In genomic region chr1:37466322-37466995, GRCm38 (mm10) we compare ENCODE assay signal across 19 mouse cellular contexts. TPM values are rescaled to one million over a fixed set of nuclear protein-coding genes. Genes with fewer than 3 reads are reported as not detected.
DNase-seq lines count a peak whose midpoint lies in the region; ATAC-seq and TF ChIP-seq lines count a peak whose summit lies in the region.
"Had no signal": no experiment of that assay in that cellular context is flagged by ENCODE, and none has a peak within 500 bp of the region (broad histone marks: within the 10 kb centered on the region; RNA-seq: fewer than 3 reads in every experiment).

No protein-coding gene starts in this region.

- H3K4me3 ChIP-seq in kidney, postnatal 0 days (replicated peaks; ENCODE audit: low read depth, low read length): no peak overlapping the region
- H3K4me3 ChIP-seq in kidney, embryonic 14.5 days (ENCODE audit: low read length): no peak overlapping the region
- no peak overlapping the region for H3K4me3 ChIP-seq in thymus, adult 2 months (ENCODE audit: control insufficient read depth, insufficient read depth, low read length)
- H3K4me3 ChIP-seq: embryonic facial prominence, embryonic 15.5 days; hindbrain, embryonic 15.5 days; limb, embryonic 15.5 days; megakaryocyte, embryonic 14.5 days; neural tube, embryonic 12.5 days had no signal

- no peak for ATAC-seq in kidney, postnatal 0 days (replicated peaks; ENCODE audit: low FRiP score, low read depth)
- ATAC-seq in kidney, embryonic 14.5 days (ENCODE audit: low FRiP score, low TSS enrichment): no peak

- H3K9me3 ChIP-seq in kidney, postnatal 0 days (replicated peaks; ENCODE audit: low read length): no peaks in the 10 kb centered on the region
- H3K9me3 ChIP-seq in kidney, embryonic 14.5 days (ENCODE audit: control insufficient read depth, low read length): no peaks in the 10 kb centered on the region
- H3K9me3 ChIP-seq: embryonic facial prominence, embryonic 15.5 days; hindbrain, embryonic 15.5 days; limb, embryonic 15.5 days; neural tube, embryonic 12.5 days had no signal

- no peaks in the 10 kb centered on the region for H3K4me1 ChIP-seq in kidney, postnatal 0 days (replicated peaks; ENCODE audit: insufficient read depth, low read length)
- H3K4me1 ChIP-seq in kidney, embryonic 14.5 days (ENCODE audit: control insufficient read depth, insufficient read depth, low read length): no peaks in the 10 kb centered on the region
- peaks cover 12% of the 10 kb centered on the region for H3K4me1 ChIP-seq in thymus, adult 2 months (replicated peaks; ENCODE audit: control insufficient read depth, insufficient read depth, low read length)
- H3K4me1 ChIP-seq: embryonic facial prominence, embryonic 15.5 days; hindbrain, embryonic 15.5 days; limb, embryonic 15.5 days; neural tube, embryonic 12.5 days had no signal

- TF ChIP-seq POLR2A in thymus, adult 2 months (IDR thresholded peaks at IDR 0.05; ENCODE audit: control insufficient read depth, extremely low read depth, insufficient read depth, low read length, poor library complexity): no peak

- 87% methylated on average over 3 of the region's 3 CpGs for WGBS in kidney, postnatal 0 days
- 89% methylated on average over 3 of the region's 3 CpGs for WGBS in kidney, embryonic 14.5 days
- WGBS in thymus, adult 2 months: 83% methylated on average over 3 of the region's 3 CpGs

- no peak for DNase-seq in kidney, postnatal 0 days (ENCODE audit: low spot score)
- DNase-seq in thymus, adult 2 months: peak; percentile 10
- no peak for DNase-seq in thymus, postnatal 25 days
- peak; percentile 16 for DNase-seq in ZHBTc4 (ENCODE audit: low read depth, low spot score)
- no peak for DNase-seq in left cerebral cortex, postnatal 36 days (ENCODE audit: low spot score in 2 of 2)
- no peak for DNase-seq in urinary bladder, adult 18-20 months (ENCODE audit: low spot score in 2 of 2)
- DNase-seq: adrenal gland, postnatal 25 days; cerebellum, adult 9-10 months; gastrocnemius, postnatal 36 days; kidney, adult 2 months; kidney, postnatal 36 days; spleen, adult 18-20 months had no signal

- no peak overlapping the region for H3K4me2 ChIP-seq in kidney, postnatal 0 days (ENCODE audit: low read length)
- H3K4me2 ChIP-seq in kidney, embryonic 14.5 days (replicated peaks; ENCODE audit: low read depth, low read length): no peak overlapping the region
- H3K4me2 ChIP-seq: embryonic facial prominence, embryonic 15.5 days; heart, embryonic 11.5 days; hindbrain, embryonic 15.5 days; limb, embryonic 15.5 days; neural tube, embryonic 12.5 days had no signal

- no peak overlapping the region for H3K27ac ChIP-seq in kidney, postnatal 0 days
- no peak overlapping the region for H3K27ac ChIP-seq in kidney, embryonic 14.5 days (ENCODE audit: low read depth, low read length)
- H3K27ac ChIP-seq in thymus, adult 2 months (ENCODE audit: control insufficient read depth, insufficient read depth, low read length): no peak overlapping the region
- H3K27ac ChIP-seq: embryonic facial prominence, embryonic 15.5 days; hindbrain, embryonic 15.5 days; limb, embryonic 15.5 days; neural tube, embryonic 12.5 days had no signal

- no peaks in the 10 kb centered on the region for H3K36me3 ChIP-seq in kidney, postnatal 0 days (ENCODE audit: insufficient read depth, low read length)
- H3K36me3 ChIP-seq in kidney, embryonic 14.5 days (ENCODE audit: control insufficient read depth, insufficient read depth, low read length): no peaks in the 10 kb centered on the region
- peaks cover 21% of the 10 kb centered on the region for H3K36me3 ChIP-seq in thymus, adult 2 months (ENCODE audit: control insufficient read depth, insufficient read depth, low read length)
- H3K36me3 ChIP-seq: embryonic facial prominence, embryonic 15.5 days; neural tube, embryonic 12.5 days had no signal

- TF ChIP-seq CTCF in kidney, postnatal 0 days (IDR thresholded peaks at IDR 0.05; ENCODE audit: low read depth): peak; percentile 46; the same call in 1 of the 2 replicates
- TF ChIP-seq CTCF in thymus, adult 2 months (IDR thresholded peaks at IDR 0.05; ENCODE audit: borderline replicate concordance, control insufficient read depth, extremely low read depth, insufficient read depth, low read length, poor library complexity): no peak

- no peaks in the 10 kb centered on the region for H3K27me3 ChIP-seq in kidney, postnatal 0 days (ENCODE audit: insufficient read depth, low read length)
- no peaks in the 10 kb centered on the region for H3K27me3 ChIP-seq in kidney, embryonic 14.5 days (ENCODE audit: control insufficient read depth, insufficient read depth, low read length)
- no peaks in the 10 kb centered on the region for H3K27me3 ChIP-seq in thymus, adult 2 months (ENCODE audit: control insufficient read depth, insufficient read depth, low read length)
- H3K27me3 ChIP-seq: embryonic facial prominence, embryonic 15.5 days; hindbrain, embryonic 15.5 days; limb, embryonic 15.5 days; neural tube, embryonic 12.5 days had no signal

- intact Hi-C loops in left cerebral cortex, postnatal 36 days (cut with DNase I): no loop called here

- no peak overlapping the region for H3K9ac ChIP-seq in kidney, postnatal 0 days (ENCODE audit: low read depth, low read length)
- H3K9ac ChIP-seq in kidney, embryonic 14.5 days (ENCODE audit: low read depth, low read length): no peak overlapping the region
- H3K9ac ChIP-seq: embryonic facial prominence, embryonic 15.5 days; hindbrain, embryonic 15.5 days; limb, embryonic 15.5 days; neural tube, embryonic 12.5 days had no signal

RNA-seq across cellular contexts. Expression of gene Unc50, which starts 36.5 kb away (rescaled TPM):
- polyA plus RNA-seq in kidney, postnatal 0 days (2015; fragmentation: Nextera tagmentation; extraction: Ambion mirVana): 168 and 175 TPM in 2 replicates
- 143 and 147 TPM in 2 replicates for polyA plus RNA-seq in kidney, embryonic 14.5 days (2014; fragmentation: Nextera tagmentation; extraction: Ambion mirVana)
- polyA plus RNA-seq in thymus, adult 2 months (2012; rRNA removed): 40.7 and 49.1 TPM in 2 replicates
- total RNA-seq in left cerebral cortex, postnatal 36 days (2021): 10 to 100 TPM; 51.4 to 61.1 TPM

RNA-seq across cellular contexts. Expression of gene Coa5, which starts 36.6 kb away (rescaled TPM):
- 39.2 and 42.5 TPM in 2 replicates for polyA plus RNA-seq in kidney, postnatal 0 days (2015; fragmentation: Nextera tagmentation; extraction: Ambion mirVana)
- polyA plus RNA-seq in kidney, embryonic 14.5 days (2014; fragmentation: Nextera tagmentation; extraction: Ambion mirVana): 29.4 and 58.5 TPM in 2 replicates
- polyA plus RNA-seq in thymus, adult 2 months (2012; rRNA removed): 56.3 and 61.3 TPM in 2 replicates
- 10 to 100 TPM; 61.5 to 63.4 TPM for total RNA-seq in left cerebral cortex, postnatal 36 days (2021)

Comparison
In these comparisons a context has a peak if more than half of its experiments do, and no peak if none do; other contexts are left out.
1. DNase-seq: peak in thymus, adult 2 months (single experiment) and ZHBTc4 (single experiment); none in kidney, postnatal 0 days (single experiment), thymus, postnatal 25 days (single experiment), left cerebral cortex, postnatal 36 days (0 of 2) and urinary bladder, adult 18-20 months (0 of 2).